Comparison of ENCODE assay signal across 24 mouse cellular contexts in genomic region chr16:38443721-38444464, GRCm38 (mm10). TPM values are rescaled to one million over a fixed set of nuclear protein-coding genes. Genes with fewer than 3 reads are reported as not detected.
DNase-seq lines count a peak whose midpoint lies in the region; TF ChIP-seq lines count a peak whose summit lies in the region.
"Had no signal": no experiment of that assay in that cellular context is flagged by ENCODE, and none has a peak within 500 bp of the region (broad histone marks: within the 10 kb centered on the region; RNA-seq: fewer than 3 reads in every experiment).

No protein-coding gene starts in this region.

- TF ChIP-seq CTCF in ES-Bruce4 (IDR thresholded peaks at IDR 0.05; ENCODE audit: low read depth, low read length), result no peak

- no peak for TF ChIP-seq EP300 in ES-Bruce4 (IDR thresholded peaks at IDR 0.05; ENCODE audit: insufficient read depth, low read depth, low read length)

- no peaks in the 10 kb centered on the region for H3K27me3 ChIP-seq in ES-Bruce4 (ENCODE audit: control insufficient read depth, insufficient read depth, low read length, poor library complexity, severe bottlenecking)
- peaks cover 2% of the 10 kb centered on the region for H3K27me3 ChIP-seq in megakaryocyte, embryonic 14.5 days (replicated peaks)
- H3K27me3 ChIP-seq: embryonic facial prominence, embryonic 15.5 days; hindbrain, embryonic 12.5 days; intestine, embryonic 15.5 days; Patski had no signal

- peak overlapping the region; percentile 80 for H3K27ac ChIP-seq in ES-Bruce4 (ENCODE audit: insufficient read depth, low read length)
- H3K27ac ChIP-seq: embryonic facial prominence, embryonic 15.5 days; forebrain, embryonic 10.5 days; heart, embryonic 10.5 days; hindbrain, embryonic 12.5 days; intestine, embryonic 15.5 days had no signal

- TF ChIP-seq POLR2A in ES-Bruce4 (IDR thresholded peaks at IDR 0.05; ENCODE audit: insufficient read depth, low read length), result no peak

- peaks cover 24% of the 10 kb centered on the region for H3K36me3 ChIP-seq in ES-Bruce4 (ENCODE audit: control insufficient read depth, insufficient read depth, low read length, poor library complexity, severe bottlenecking)
- peaks cover 62% of the 10 kb centered on the region for H3K36me3 ChIP-seq in megakaryocyte, embryonic 14.5 days (replicated peaks; ENCODE audit: low read length)

- no peak overlapping the region for H3K4me3 ChIP-seq in ES-Bruce4 (ENCODE audit: low read depth, low read length)
- H3K4me3 ChIP-seq in megakaryocyte, embryonic 14.5 days (replicated peaks), result peak overlapping the region; percentile 38
- H3K4me3 ChIP-seq: embryonic facial prominence, embryonic 15.5 days; erythroblast, embryonic 14.5 days; forebrain, embryonic 10.5 days; heart, embryonic 10.5 days; hindbrain, embryonic 12.5 days; intestine, embryonic 15.5 days had no signal

- no peak overlapping the region for H3K9ac ChIP-seq in ES-Bruce4 (ENCODE audit: low read depth, poor library complexity, severe bottlenecking)
- H3K9ac ChIP-seq: embryonic facial prominence, embryonic 15.5 days; hindbrain, embryonic 12.5 days; intestine, embryonic 15.5 days had no signal

- DNase-seq in 3T3-L1 (ENCODE audit: low read depth, low spot score) (peak; percentile 78), R1 (ENCODE audit: low read depth, low spot score) (peak; percentile 98)
- no peak for DNase-seq in right cerebral cortex, postnatal 10 days (ENCODE audit: low spot score in 2 of 2)
- no peak for DNase-seq in ovary, postnatal 36 days (ENCODE audit: low spot score)
- DNase-seq in frontal cortex, postnatal 14 days (ENCODE audit: low spot score in 2 of 2), result no peak
- DNase-seq: adrenal gland, adult 8-10 months; adrenal gland, postnatal 36 days; cerebellum, adult 11 months; cerebellum, adult 8-10 months; cerebellum, postnatal 14 days; embryo, embryonic 11 days; heart, adult 18-20 months; heart, postnatal 10 days; heart, postnatal 4 days had no signal

- H3K4me1 ChIP-seq in ES-Bruce4 (ENCODE audit: control insufficient read depth, insufficient read depth, low read length), result peaks cover under 1% of the 10 kb centered on the region
- peaks cover 56% of the 10 kb centered on the region for H3K4me1 ChIP-seq in megakaryocyte, embryonic 14.5 days
- H3K4me1 ChIP-seq: heart, embryonic 10.5 days; hindbrain, embryonic 12.5 days; intestine, embryonic 15.5 days had no signal

- H3K9me3 ChIP-seq in ES-Bruce4 (replicated peaks; ENCODE audit: control insufficient read depth, insufficient read depth, low read length, poor library complexity, severe bottlenecking), result peaks cover 19% of the 10 kb centered on the region
- H3K9me3 ChIP-seq in megakaryocyte, embryonic 14.5 days, result peaks cover 18% of the 10 kb centered on the region
- H3K9me3 ChIP-seq: embryonic facial prominence, embryonic 15.5 days; forebrain, embryonic 10.5 days; hindbrain, embryonic 12.5 days; intestine, embryonic 15.5 days had no signal

RNA-seq across cellular contexts. Expression of gene Adprh, which starts 8.6 kb away (rescaled TPM):
- polyA plus RNA-seq in ES-Bruce4 (2011; ENCODE audit: insufficient read depth, insufficient read length, low read depth, missing spikeins), result 50.7 and 51.3 TPM in 2 replicates
- 423 and 659 TPM in 2 replicates for polyA plus RNA-seq in megakaryocyte, embryonic 14.5 days (2012; ENCODE audit: insufficient read depth, low replicate concordance)

RNA-seq across cellular contexts. Expression of gene Pla1a, which starts 10.9 kb away (rescaled TPM):
- 1.9 and 2.5 TPM in 2 replicates for polyA plus RNA-seq in ES-Bruce4 (2011; ENCODE audit: insufficient read depth, insufficient read length, low read depth, missing spikeins)
- not detected in 2 replicates for polyA plus RNA-seq in megakaryocyte, embryonic 14.5 days (2012; ENCODE audit: insufficient read depth, low replicate concordance)
- polyA plus RNA-seq: embryonic facial prominence, embryonic 11.5 days; erythroblast, embryonic 14.5 days; forebrain, embryonic 10.5 days had no signal

RNA-seq across cellular contexts. Expression of gene Cd80, which starts 11.5 kb away (rescaled TPM):
- polyA plus RNA-seq in ES-Bruce4 (2011; ENCODE audit: insufficient read depth, insufficient read length, low read depth, missing spikeins), result 1.3 and 1.7 TPM in 2 replicates
- 0.17 TPM in 1 of 2 replicates, not detected in the other for polyA plus RNA-seq in megakaryocyte, embryonic 14.5 days (2012; ENCODE audit: insufficient read depth, low replicate concordance)
- polyA plus RNA-seq: erythroblast, embryonic 14.5 days had no signal

Comparison
In these comparisons a context has a peak if more than half of its experiments do, and no peak if none do; other contexts are left out.
1. DNase-seq: peak in 3T3-L1 (single experiment) and R1 (single experiment); none in right cerebral cortex, postnatal 10 days (0 of 2), ovary, postnatal 36 days (single experiment) and frontal cortex, postnatal 14 days (0 of 2).